24 mouse cellular contexts compared by ENCODE assay signal in the genomic region with DNA sequence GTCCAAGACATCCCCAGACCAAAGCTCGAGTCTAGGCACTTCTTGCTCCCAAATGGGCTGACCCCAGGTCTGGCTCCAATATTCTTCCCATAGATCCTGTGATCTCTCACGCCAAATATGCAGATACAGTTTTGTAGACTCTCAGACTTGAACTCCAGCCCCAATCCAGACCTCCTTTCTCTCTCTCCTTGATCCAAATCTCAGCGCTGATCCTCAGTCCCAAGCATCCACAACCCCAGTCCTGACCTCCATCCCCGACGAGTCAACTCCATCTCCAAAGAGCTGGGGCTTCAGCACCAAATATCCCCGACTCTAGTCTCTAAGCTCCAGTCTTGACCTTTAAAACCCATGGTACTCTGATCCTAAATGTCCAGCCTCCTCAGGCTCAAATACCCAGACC. TPM values are rescaled to one million over a fixed set of nuclear protein-coding genes. Genes with fewer than 3 reads are reported as not detected.
DNase-seq lines count a peak whose midpoint lies in the region; ATAC-seq and TF ChIP-seq lines count a peak whose summit lies in the region.
"Had no signal": no experiment of that assay in that cellular context is flagged by ENCODE, and none has a peak within 500 bp of the region (broad histone marks: within the 10 kb centered on the region; RNA-seq: fewer than 3 reads in every experiment).

No protein-coding gene starts in this region.

- no peak for DNase-seq in forebrain, embryonic 11.5 days (ENCODE audit: low spot score)
- DNase-seq in limb, embryonic 10.5 days (ENCODE audit: low spot score) = no peak
- DNase-seq in ovary, postnatal 36 days (ENCODE audit: low spot score) = no peak
- DNase-seq: adrenal gland, postnatal 36 days; cerebellum, adult 9-10 months; gastrocnemius, postnatal 36 days; heart, adult 2 months; heart, postnatal 14 days; kidney, adult 11 months; layer of hippocampus, adult 9-11 months; liver, postnatal 0 days; lung, postnatal 10 days; thymus, postnatal 25 days had no signal

- H3K4me3 ChIP-seq in forebrain, embryonic 12.5 days (replicated peaks) = peak overlapping the region; percentile 40
- no peak overlapping the region for H3K4me3 ChIP-seq in forebrain, embryonic 11.5 days (ENCODE audit: low read depth, low read length)
- H3K4me3 ChIP-seq in limb, embryonic 12.5 days (replicated peaks) = peak overlapping the region; percentile 38; the same call in 1 of the 2 replicates
- no peak overlapping the region for H3K4me3 ChIP-seq in limb, embryonic 10.5 days
- H3K4me3 ChIP-seq in ES-Bruce4 (ENCODE audit: low read depth, low read length) = peak overlapping the region; percentile 37; the same call in 1 of the 2 replicates
- H3K4me3 ChIP-seq in hindbrain, embryonic 15.5 days = peak overlapping the region; percentile 39; the same call in 1 of the 2 replicates
- H3K4me3 ChIP-seq in liver, embryonic 12.5 days = no peak overlapping the region
- H3K4me3 ChIP-seq: heart, adult 2 months had no signal

- no peak for TF ChIP-seq CTCF in ES-Bruce4 (IDR thresholded peaks at IDR 0.05; ENCODE audit: low read depth, low read length)

- H3K27me3 ChIP-seq in forebrain, embryonic 12.5 days = peaks cover 100% of the 10 kb centered on the region
- H3K27me3 ChIP-seq in forebrain, embryonic 11.5 days (ENCODE audit: control insufficient read depth, insufficient read depth, low read length) = peaks cover 77% of the 10 kb centered on the region
- H3K27me3 ChIP-seq in limb, embryonic 12.5 days = peaks cover 100% of the 10 kb centered on the region
- peaks cover 100% of the 10 kb centered on the region for H3K27me3 ChIP-seq in limb, embryonic 10.5 days (ENCODE audit: low read depth, poor library complexity, severe bottlenecking)
- peaks cover 14% of the 10 kb centered on the region for H3K27me3 ChIP-seq in ES-Bruce4 (ENCODE audit: control insufficient read depth, insufficient read depth, low read length, poor library complexity, severe bottlenecking)
- peaks cover 85% of the 10 kb centered on the region for H3K27me3 ChIP-seq in hindbrain, embryonic 15.5 days
- H3K27me3 ChIP-seq in liver, embryonic 12.5 days (replicated peaks) = peaks cover 99% of the 10 kb centered on the region

- no peak overlapping the region for H3K9ac ChIP-seq in forebrain, embryonic 12.5 days
- no peak overlapping the region for H3K9ac ChIP-seq in forebrain, embryonic 11.5 days (ENCODE audit: low read length)
- no peak overlapping the region for H3K9ac ChIP-seq in limb, embryonic 12.5 days (replicated peaks)
- no peak overlapping the region for H3K9ac ChIP-seq in ES-Bruce4 (ENCODE audit: low read depth, poor library complexity, severe bottlenecking)
- no peak overlapping the region for H3K9ac ChIP-seq in hindbrain, embryonic 15.5 days
- H3K9ac ChIP-seq in liver, embryonic 12.5 days = no peak overlapping the region
- H3K9ac ChIP-seq: liver, postnatal 0 days; stomach, embryonic 15.5 days had no signal

- no peak overlapping the region for H3K27ac ChIP-seq in forebrain, embryonic 12.5 days
- no peak overlapping the region for H3K27ac ChIP-seq in forebrain, embryonic 11.5 days (ENCODE audit: low read depth, low read length)
- no peak overlapping the region for H3K27ac ChIP-seq in limb, embryonic 12.5 days
- no peak overlapping the region for H3K27ac ChIP-seq in limb, embryonic 10.5 days
- no peak overlapping the region for H3K27ac ChIP-seq in ES-Bruce4 (ENCODE audit: insufficient read depth, low read length)
- no peak overlapping the region for H3K27ac ChIP-seq in hindbrain, embryonic 15.5 days (replicated peaks)
- no peak overlapping the region for H3K27ac ChIP-seq in liver, embryonic 12.5 days
- H3K27ac ChIP-seq: forebrain, embryonic 15.5 days; heart, adult 2 months; heart, embryonic 13.5 days; stomach, embryonic 15.5 days had no signal

- H3K9me3 ChIP-seq in forebrain, embryonic 12.5 days = no peaks in the 10 kb centered on the region
- H3K9me3 ChIP-seq in forebrain, embryonic 11.5 days (ENCODE audit: control insufficient read depth, low read length) = no peaks in the 10 kb centered on the region
- no peaks in the 10 kb centered on the region for H3K9me3 ChIP-seq in limb, embryonic 12.5 days
- no peaks in the 10 kb centered on the region for H3K9me3 ChIP-seq in limb, embryonic 10.5 days (replicated peaks)
- H3K9me3 ChIP-seq in ES-Bruce4 (replicated peaks; ENCODE audit: control insufficient read depth, insufficient read depth, low read length, poor library complexity, severe bottlenecking) = no peaks in the 10 kb centered on the region
- no peaks in the 10 kb centered on the region for H3K9me3 ChIP-seq in hindbrain, embryonic 15.5 days
- H3K9me3 ChIP-seq in liver, embryonic 12.5 days (replicated peaks) = no peaks in the 10 kb centered on the region
- H3K9me3 ChIP-seq: forebrain, embryonic 15.5 days; heart, embryonic 13.5 days; stomach, embryonic 15.5 days had no signal

- ATAC-seq in forebrain, embryonic 12.5 days (ENCODE audit: low FRiP score) = no peak
- ATAC-seq in forebrain, embryonic 11.5 days (replicated peaks; ENCODE audit: low FRiP score) = no peak
- no peak for ATAC-seq in limb, embryonic 12.5 days (ENCODE audit: insufficient number of reproducible peaks, insufficient read depth, low FRiP score, low TSS enrichment, low read depth)
- ATAC-seq in hindbrain, embryonic 15.5 days (ENCODE audit: low FRiP score, low read depth) = no peak
- no peak for ATAC-seq in liver, embryonic 12.5 days
- ATAC-seq: forebrain, embryonic 15.5 days; liver, postnatal 0 days had no signal

- peaks cover 18% of the 10 kb centered on the region for H3K4me1 ChIP-seq in forebrain, embryonic 12.5 days
- peaks cover 5% of the 10 kb centered on the region; the same call in 1 of the 2 replicates for H3K4me1 ChIP-seq in forebrain, embryonic 11.5 days (replicated peaks; ENCODE audit: control insufficient read depth, insufficient read depth, low read length)
- peaks cover 9% of the 10 kb centered on the region for H3K4me1 ChIP-seq in limb, embryonic 12.5 days (replicated peaks)
- H3K4me1 ChIP-seq in limb, embryonic 10.5 days = peaks cover 11% of the 10 kb centered on the region
- H3K4me1 ChIP-seq in ES-Bruce4 (ENCODE audit: control insufficient read depth, insufficient read depth, low read length) = peaks cover 11% of the 10 kb centered on the region
- peaks cover 20% of the 10 kb centered on the region for H3K4me1 ChIP-seq in hindbrain, embryonic 15.5 days (replicated peaks)
- peaks cover 8% of the 10 kb centered on the region; the same call in 1 of the 2 replicates for H3K4me1 ChIP-seq in liver, embryonic 12.5 days

- under 1% methylated on average over 6 of the region's 6 CpGs for WGBS in forebrain, embryonic 12.5 days
- WGBS in forebrain, embryonic 11.5 days = 3% methylated on average over 6 of the region's 6 CpGs
- 8% methylated on average over 6 of the region's 6 CpGs for WGBS in limb, embryonic 12.5 days
- WGBS in limb, embryonic 10.5 days = 7% methylated on average over 6 of the region's 6 CpGs
- 7% methylated on average over 6 of the region's 6 CpGs for WGBS in hindbrain, embryonic 15.5 days
- 5% methylated on average over 6 of the region's 6 CpGs for WGBS in liver, embryonic 12.5 days (ENCODE audit: insufficient replicate concordance)

- TF ChIP-seq EP300 in ES-Bruce4 (IDR thresholded peaks at IDR 0.05; ENCODE audit: insufficient read depth, low read depth, low read length) = no peak

- no peak overlapping the region for H3K4me2 ChIP-seq in forebrain, embryonic 12.5 days
- H3K4me2 ChIP-seq in forebrain, embryonic 11.5 days (ENCODE audit: low read depth, low read length, severe bottlenecking) = no peak overlapping the region
- H3K4me2 ChIP-seq in limb, embryonic 12.5 days = no peak overlapping the region
- H3K4me2 ChIP-seq in hindbrain, embryonic 15.5 days = no peak overlapping the region
- no peak overlapping the region for H3K4me2 ChIP-seq in liver, embryonic 12.5 days

- TF ChIP-seq POLR2A in ES-Bruce4 (IDR thresholded peaks at IDR 0.05; ENCODE audit: insufficient read depth, low read length) = no peak

- no peaks in the 10 kb centered on the region for H3K36me3 ChIP-seq in forebrain, embryonic 12.5 days (replicated peaks)
- H3K36me3 ChIP-seq in forebrain, embryonic 11.5 days (ENCODE audit: control insufficient read depth, insufficient read depth, low read length) = no peaks in the 10 kb centered on the region
- H3K36me3 ChIP-seq in limb, embryonic 12.5 days = no peaks in the 10 kb centered on the region
- H3K36me3 ChIP-seq in limb, embryonic 10.5 days = no peaks in the 10 kb centered on the region
- no peaks in the 10 kb centered on the region for H3K36me3 ChIP-seq in ES-Bruce4 (ENCODE audit: control insufficient read depth, insufficient read depth, low read length, poor library complexity, severe bottlenecking)
- H3K36me3 ChIP-seq in hindbrain, embryonic 15.5 days = no peaks in the 10 kb centered on the region
- no peaks in the 10 kb centered on the region for H3K36me3 ChIP-seq in liver, embryonic 12.5 days
- H3K36me3 ChIP-seq: forebrain, embryonic 15.5 days; heart, embryonic 13.5 days; stomach, embryonic 15.5 days had no signal

RNA-seq across cellular contexts. Expression of gene Gm4881, which starts 0.7 kb away (rescaled TPM):
- 1.0 and 1.7 TPM in 2 replicates for polyA plus RNA-seq in forebrain, embryonic 12.5 days (2016; fragmentation: Nextera tagmentation; extraction: Ambion mirVana)
- 0.32 and 0.55 TPM in 2 replicates for polyA plus RNA-seq in forebrain, embryonic 11.5 days (2014; fragmentation: Nextera tagmentation; extraction: Ambion mirVana)
- polyA plus RNA-seq in limb, embryonic 12.5 days (2016; fragmentation: Nextera tagmentation; extraction: Ambion mirVana) = not detected in 2 replicates
- not detected in 2 replicates for polyA plus RNA-seq in limb, embryonic 10.5 days (2016; fragmentation: Nextera tagmentation; extraction: Ambion mirVana)
- not detected in 2 replicates for polyA plus RNA-seq in ES-Bruce4 (2011; ENCODE audit: insufficient read depth, insufficient read length, low read depth, missing spikeins)
- polyA plus RNA-seq in hindbrain, embryonic 15.5 days (2015; fragmentation: Nextera tagmentation; extraction: Ambion mirVana) = 5.2 and 5.4 TPM in 2 replicates
- polyA plus RNA-seq in liver, embryonic 12.5 days (2016; fragmentation: Nextera tagmentation; extraction: Ambion mirVana) = not detected in 2 replicates
- polyA plus RNA-seq: heart, adult 2 months; heart, embryonic 13.5 days; kidney, embryonic 16.5 days; large intestine, adult 2 months; liver, adult 2 months; liver, postnatal 0 days; stomach, embryonic 15.5 days had no signal

RNA-seq across cellular contexts. Expression of gene Rabac1, which starts 28.9 kb away (rescaled TPM):
- 82.3 and 87.7 TPM in 2 replicates for polyA plus RNA-seq in forebrain, embryonic 12.5 days (2016; fragmentation: Nextera tagmentation; extraction: Ambion mirVana)
- 82.6 and 87.3 TPM in 2 replicates for polyA plus RNA-seq in forebrain, embryonic 11.5 days (2014; fragmentation: Nextera tagmentation; extraction: Ambion mirVana)
- polyA plus RNA-seq in limb, embryonic 12.5 days (2016; fragmentation: Nextera tagmentation; extraction: Ambion mirVana) = 88.0 and 91.1 TPM in 2 replicates
- polyA plus RNA-seq in limb, embryonic 10.5 days (2016; fragmentation: Nextera tagmentation; extraction: Ambion mirVana) = 57.5 and 57.8 TPM in 2 replicates
- polyA plus RNA-seq in ES-Bruce4 (2011; ENCODE audit: insufficient read depth, insufficient read length, low read depth, missing spikeins) = 84.4 and 97.6 TPM in 2 replicates
- polyA plus RNA-seq in hindbrain, embryonic 15.5 days (2015; fragmentation: Nextera tagmentation; extraction: Ambion mirVana) = 302 and 308 TPM in 2 replicates
- 63.4 and 67.4 TPM in 2 replicates for polyA plus RNA-seq in liver, embryonic 12.5 days (2016; fragmentation: Nextera tagmentation; extraction: Ambion mirVana)

RNA-seq across cellular contexts. Expression of gene Arhgef1, which starts 40.9 kb away (rescaled TPM):
- 68.3 and 73.5 TPM in 2 replicates for polyA plus RNA-seq in forebrain, embryonic 12.5 days (2016; fragmentation: Nextera tagmentation; extraction: Ambion mirVana)
- 65.7 and 69.5 TPM in 2 replicates for polyA plus RNA-seq in forebrain, embryonic 11.5 days (2014; fragmentation: Nextera tagmentation; extraction: Ambion mirVana)
- 119 and 126 TPM in 2 replicates for polyA plus RNA-seq in limb, embryonic 12.5 days (2016; fragmentation: Nextera tagmentation; extraction: Ambion mirVana)
- 77.1 and 100 TPM in 2 replicates for polyA plus RNA-seq in limb, embryonic 10.5 days (2016; fragmentation: Nextera tagmentation; extraction: Ambion mirVana)
- polyA plus RNA-seq in ES-Bruce4 (2011; ENCODE audit: insufficient read depth, insufficient read length, low read depth, missing spikeins) = 90.5 and 108 TPM in 2 replicates
- polyA plus RNA-seq in hindbrain, embryonic 15.5 days (2015; fragmentation: Nextera tagmentation; extraction: Ambion mirVana) = 64.6 and 73.5 TPM in 2 replicates
- 71.9 and 80.4 TPM in 2 replicates for polyA plus RNA-seq in liver, embryonic 12.5 days (2016; fragmentation: Nextera tagmentation; extraction: Ambion mirVana)

RNA-seq across cellular contexts. Expression of gene Cd79a, which starts 46.5 kb away (rescaled TPM):
- 0.22 TPM in 1 of 2 replicates, not detected in the other for polyA plus RNA-seq in forebrain, embryonic 12.5 days (2016; fragmentation: Nextera tagmentation; extraction: Ambion mirVana)
- polyA plus RNA-seq in forebrain, embryonic 11.5 days (2014; fragmentation: Nextera tagmentation; extraction: Ambion mirVana) = 0.31 and 0.37 TPM in 2 replicates
- polyA plus RNA-seq in limb, embryonic 12.5 days (2016; fragmentation: Nextera tagmentation; extraction: Ambion mirVana) = 0.51 and 0.86 TPM in 2 replicates
- 0.31 and 0.36 TPM in 2 replicates for polyA plus RNA-seq in limb, embryonic 10.5 days (2016; fragmentation: Nextera tagmentation; extraction: Ambion mirVana)
- 2.8 and 2.9 TPM in 2 replicates for polyA plus RNA-seq in ES-Bruce4 (2011; ENCODE audit: insufficient read depth, insufficient read length, low read depth, missing spikeins)
- 0.17 and 0.46 TPM in 2 replicates for polyA plus RNA-seq in hindbrain, embryonic 15.5 days (2015; fragmentation: Nextera tagmentation; extraction: Ambion mirVana)
- polyA plus RNA-seq in liver, embryonic 12.5 days (2016; fragmentation: Nextera tagmentation; extraction: Ambion mirVana) = 0.12 TPM in 1 of 2 replicates, not detected in the other

RNA-seq across cellular contexts. Expression of gene Rps19, which starts 59.5 kb away (rescaled TPM):
- 1,399 and 1,518 TPM in 2 replicates for polyA plus RNA-seq in forebrain, embryonic 12.5 days (2016; fragmentation: Nextera tagmentation; extraction: Ambion mirVana)
- polyA plus RNA-seq in forebrain, embryonic 11.5 days (2014; fragmentation: Nextera tagmentation; extraction: Ambion mirVana) = 1,722 and 1,731 TPM in 2 replicates
- polyA plus RNA-seq in limb, embryonic 12.5 days (2016; fragmentation: Nextera tagmentation; extraction: Ambion mirVana) = 2,324 and 2,343 TPM in 2 replicates
- 2,143 and 2,281 TPM in 2 replicates for polyA plus RNA-seq in limb, embryonic 10.5 days (2016; fragmentation: Nextera tagmentation; extraction: Ambion mirVana)
- 2,100 and 2,446 TPM in 2 replicates for polyA plus RNA-seq in ES-Bruce4 (2011; ENCODE audit: insufficient read depth, insufficient read length, low read depth, missing spikeins)
- 1,106 and 1,236 TPM in 2 replicates for polyA plus RNA-seq in hindbrain, embryonic 15.5 days (2015; fragmentation: Nextera tagmentation; extraction: Ambion mirVana)
- polyA plus RNA-seq in liver, embryonic 12.5 days (2016; fragmentation: Nextera tagmentation; extraction: Ambion mirVana) = 1,803 and 1,813 TPM in 2 replicates

Comparison
In these comparisons a context has a peak if more than half of its experiments do, and no peak if none do; other contexts are left out.
1. H3K4me3 ChIP-seq: peak in forebrain, embryonic 12.5 days (single experiment), limb, embryonic 12.5 days (single experiment), ES-Bruce4 (single experiment) and hindbrain, embryonic 15.5 days (single experiment); none in forebrain, embryonic 11.5 days (single experiment), limb, embryonic 10.5 days (single experiment) and liver, embryonic 12.5 days (single experiment).